Mouse (Mus musculus): ENCODE results near the gene Bscl2. TPM values are rescaled to one million over a fixed set of nuclear protein-coding genes. Genes with fewer than 3 reads are reported as not detected.
"Not testable (repeated sequence)": the region's sequence is repeated elsewhere in the genome, so short reads cannot be mapped to it uniquely, and the experiment has no call there.

Gene Bscl2
- polyA plus RNA-seq, 1 experiment: not detected

GRCm38 (mm10) chr19:8853117-8853516 lies 15.8 kb downstream of the Bscl2 start:
- Histone ChIP-seq H3K4me3 (ENCODE audit: insufficient read depth, low read depth, low read length) (no peak overlapping the region), H3K27ac (ENCODE audit: insufficient read depth, low read depth, low read length) (no peak overlapping the region), H3K4me1 (ENCODE audit: control insufficient read depth, insufficient read depth, low read length) (peaks cover 11% of the 10 kb centered on the region)
- 80% methylated on average over 3 of the region's 3 CpGs for WGBS
- TF ChIP-seq POLR2A (IDR thresholded peaks at IDR 0.05; ENCODE audit: insufficient read depth, low read depth, low read length) (no peak), CTCF (IDR thresholded peaks at IDR 0.05; ENCODE audit: insufficient read depth, low read depth, low read length) (no peak)

- no peak for TF ChIP-seq POLR2A (IDR thresholded peaks at IDR 0.05; ENCODE audit: insufficient read depth, low read depth, low read length)
- Histone ChIP-seq H3K4me3 (ENCODE audit: insufficient read depth, low read depth, low read length) (no peak overlapping the region), H3K27ac (ENCODE audit: insufficient read depth, low read depth, low read length) (no peak overlapping the region), H3K4me1 (ENCODE audit: control insufficient read depth, insufficient read depth, low read length) (no peaks in the 10 kb centered on the region)
- 39% methylated on average over 4 of the region's 4 CpGs for WGBS
These were observed 20.4 kb downstream of the Bscl2 start for GRCm38 (mm10) chr19:8857689-8858088.

GRCm38 (mm10) chr19:8859018-8859417 lies 21.8 kb downstream of the Bscl2 start:
- Histone ChIP-seq H3K4me1 (ENCODE audit: control insufficient read depth, insufficient read depth, low read length) (no peaks in the 10 kb centered on the region), H3K27ac (ENCODE audit: insufficient read depth, low read depth, low read length) (no peak overlapping the region), H3K4me3 (ENCODE audit: insufficient read depth, low read depth, low read length) (no peak overlapping the region)
- TF ChIP-seq POLR2A (IDR thresholded peaks at IDR 0.05; ENCODE audit: insufficient read depth, low read depth, low read length) (no peak), CTCF (IDR thresholded peaks at IDR 0.05; ENCODE audit: insufficient read depth, low read depth, low read length) (no peak)
- 28% methylated on average over 1 of the region's 1 CpGs for WGBS

- Histone ChIP-seq H3K27ac (ENCODE audit: insufficient read depth, low read depth, low read length) (no peak overlapping the region), H3K4me1 (ENCODE audit: control insufficient read depth, insufficient read depth, low read length) (no peaks in the 10 kb centered on the region), H3K4me3 (ENCODE audit: insufficient read depth, low read depth, low read length) (no peak overlapping the region)
- TF ChIP-seq POLR2A (IDR thresholded peaks at IDR 0.05; ENCODE audit: insufficient read depth, low read depth, low read length) (no peak), CTCF (IDR thresholded peaks at IDR 0.05; ENCODE audit: insufficient read depth, low read depth, low read length) (no peak)
- 71% methylated on average over 6 of the region's 6 CpGs for WGBS
These were observed 27.0 kb downstream of the Bscl2 start for GRCm38 (mm10) chr19:8864265-8864664.

- WGBS: 72% methylated on average over 3 of the region's 3 CpGs
- H3K4me1 ChIP-seq (ENCODE audit: control insufficient read depth, insufficient read depth, low read length); H3K4me3 ChIP-seq (ENCODE audit: insufficient read depth, low read depth, low read length); H3K27ac ChIP-seq (ENCODE audit: insufficient read depth, low read depth, low read length): not testable (repeated sequence)
These were observed 33.1 kb downstream of the Bscl2 start for GRCm38 (mm10) chr19:8870381-8870780.

- WGBS: 38% methylated on average over 9 of the region's 9 CpGs
- Histone ChIP-seq H3K4me1 (ENCODE audit: control insufficient read depth, insufficient read depth, low read length) (peaks cover 4% of the 10 kb centered on the region), H3K27ac (ENCODE audit: insufficient read depth, low read depth, low read length) (0 out of 2 replicates have a peak overlapping the region, but pooled peaks have one; percentile 41), H3K4me3 (ENCODE audit: insufficient read depth, low read depth, low read length) (peak overlapping the region; percentile 96)
- TF ChIP-seq CTCF (IDR thresholded peaks at IDR 0.05; ENCODE audit: insufficient read depth, low read depth, low read length) (no peak), POLR2A (IDR thresholded peaks at IDR 0.05; ENCODE audit: insufficient read depth, low read depth, low read length) (no peak)
These were observed 33.6 kb downstream of the Bscl2 start for GRCm38 (mm10) chr19:8870838-8871237.

GRCm38 (mm10) chr19:8871267-8872186 lies 34.3 kb downstream of the Bscl2 start, which contains the start of gene Ubxn1:
Ubxn1 (plus strand) TSS chr19:8871496.
- Histone ChIP-seq H3K4me3 (ENCODE audit: insufficient read depth, low read depth, low read length) (peak within 1 kb of the TSS; percentile 96), H3K4me1 (ENCODE audit: control insufficient read depth, insufficient read depth, low read length) (peaks cover 4% of the 10 kb centered on the region), H3K27ac (ENCODE audit: insufficient read depth, low read depth, low read length) (peak within 1 kb of the TSS; percentile 57)
- 1% methylated on average over 59 of the region's 59 CpGs for WGBS
- TF ChIP-seq CTCF (IDR thresholded peaks at IDR 0.05; ENCODE audit: insufficient read depth, low read depth, low read length) (no peak), POLR2A (IDR thresholded peaks at IDR 0.05; ENCODE audit: insufficient read depth, low read depth, low read length) (peak; percentile 57; the same call in 1 of the 2 replicates)

GRCm38 (mm10) chr19:8872266-8872840 lies 35.1 kb downstream of the Bscl2 start:
- no peak overlapping the region for H3K27ac ChIP-seq (ENCODE audit: insufficient read depth, low read depth, low read length)
- TF ChIP-seq CTCF (IDR thresholded peaks at IDR 0.05; ENCODE audit: insufficient read depth, low read depth, low read length) (no peak), POLR2A (IDR thresholded peaks at IDR 0.05; ENCODE audit: insufficient read depth, low read depth, low read length) (no peak)
- WGBS: 72% methylated on average over 10 of the region's 10 CpGs
- H3K4me1 ChIP-seq (ENCODE audit: control insufficient read depth, insufficient read depth, low read length): peaks cover 4% of the 10 kb centered on the region
- peak overlapping the region; percentile 96 for H3K4me3 ChIP-seq (ENCODE audit: insufficient read depth, low read depth, low read length)

GRCm38 (mm10) chr19:8875031-8875430 lies 37.8 kb downstream of the Bscl2 start:
- no peak overlapping the region for H3K27ac ChIP-seq (ENCODE audit: insufficient read depth, low read depth, low read length)
- H3K4me3 ChIP-seq (ENCODE audit: insufficient read depth, low read depth, low read length): no peak overlapping the region
- WGBS: 92% methylated on average over 7 of the region's 7 CpGs
- no peak for TF ChIP-seq CTCF (IDR thresholded peaks at IDR 0.05; ENCODE audit: insufficient read depth, low read depth, low read length)
- peaks cover 4% of the 10 kb centered on the region for H3K4me1 ChIP-seq (ENCODE audit: control insufficient read depth, insufficient read depth, low read length)
